Mouse (Mus musculus): ENCODE measurements around the gene Med25. TPM values are rescaled to one million over a fixed set of nuclear protein-coding genes. Genes with fewer than 3 reads are reported as not detected.

Gene Med25
- polyA plus RNA-seq, 1 experiment from 2014 or later = 60.0 TPM

DNA sequence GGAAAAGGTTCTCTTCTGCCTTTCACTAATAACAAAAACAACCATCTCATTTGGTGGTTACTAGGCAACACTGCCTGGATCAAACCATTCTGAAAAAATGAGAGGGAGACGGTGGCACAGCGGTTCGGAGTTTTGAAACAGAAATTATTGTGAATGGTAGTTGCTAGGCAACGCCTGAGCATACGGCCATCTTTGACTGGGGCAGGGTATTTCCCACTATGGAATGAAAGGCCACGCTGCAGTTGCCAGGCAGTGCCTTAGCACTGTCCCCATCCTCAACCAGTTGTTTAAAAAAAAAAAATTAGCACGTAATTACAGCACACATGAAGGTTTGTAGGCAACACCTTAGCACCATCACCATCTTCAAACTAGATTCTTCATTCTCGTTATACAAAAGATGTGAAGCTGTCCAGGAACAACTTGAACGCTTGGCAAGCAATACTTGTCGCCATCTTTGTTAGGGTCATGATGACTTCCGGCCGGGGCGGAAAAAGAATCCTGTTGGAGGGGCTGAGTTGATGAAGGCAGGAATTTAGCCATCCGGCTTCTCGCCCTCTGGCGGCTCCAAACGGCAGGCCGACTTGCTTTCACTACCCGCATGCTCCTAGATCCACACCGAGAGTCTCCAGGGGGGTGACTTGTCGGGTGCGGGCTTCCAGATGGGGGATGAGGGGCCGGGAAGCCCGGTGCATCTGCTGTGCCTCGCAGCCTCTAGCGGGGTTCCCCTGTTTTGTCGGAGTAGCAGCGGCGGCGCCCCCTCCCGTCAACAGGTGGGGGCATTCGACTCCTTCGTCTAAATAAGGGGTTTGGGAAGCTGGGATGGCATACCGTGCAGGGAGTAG lies 3.3 kb upstream of the Med25 start, which contains the start of gene Fuz:
Gene Fuz (plus strand): TSS at position 487 of the 842 bp plus-strand sequence.
- peak within 1 kb of the TSS; percentile 86 for H3K4me2 ChIP-seq (replicated peaks; ENCODE audit: low read depth)
- H3K36me3 ChIP-seq (ENCODE audit: control insufficient read depth, insufficient read depth) = peaks cover 14% of the 10 kb centered on the region
- H3K9me3 ChIP-seq (ENCODE audit: control insufficient read depth) = no peaks in the 10 kb centered on the region
- peak within 1 kb of the TSS; percentile 49 for H3K4me3 ChIP-seq (ENCODE audit: low read depth, low read length)
- WGBS = under 1% methylated on average over 34 of the region's 34 CpGs
- 0 out of 2 replicates have a peak, but pooled peaks cover under 1% of the 10 kb centered on the region for H3K4me1 ChIP-seq (replicated peaks; ENCODE audit: control insufficient read depth, insufficient read depth, low read length)
- peak; percentile 79 for TF ChIP-seq CTCF (IDR thresholded peaks at IDR 0.05; ENCODE audit: low read depth)
- ATAC-seq = peak; percentile 43
- peak within 1 kb of the TSS; percentile 61 for H3K9ac ChIP-seq (ENCODE audit: low read depth, low read length)
- H3K27ac ChIP-seq (ENCODE audit: low read depth, low read length) = peak within 1 kb of the TSS; percentile 16
- H3K27me3 ChIP-seq (replicated peaks; ENCODE audit: control insufficient read depth, insufficient read depth, low read length) = no peaks in the 10 kb centered on the region

DNA sequence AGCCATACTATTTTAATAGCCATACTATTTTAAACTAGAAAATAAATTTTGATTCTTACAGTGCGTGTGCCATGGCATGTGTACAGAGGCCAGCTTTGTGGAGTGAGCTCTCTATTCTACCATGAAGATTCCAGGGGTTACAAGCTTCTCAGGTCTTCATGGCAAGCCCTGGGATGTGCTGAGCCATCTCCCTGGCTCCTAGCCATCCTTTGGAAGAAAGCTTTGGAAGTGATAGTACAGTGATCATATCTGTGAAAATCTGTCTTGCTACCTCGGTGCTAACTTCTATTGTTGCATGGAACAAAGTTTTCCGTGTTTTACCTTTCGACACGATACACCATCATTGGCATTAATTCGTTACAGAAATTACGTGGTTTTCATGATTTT lies 2.7 kb upstream of the Med25 start:
- H3K36me3 ChIP-seq (ENCODE audit: control insufficient read depth, insufficient read depth) = peaks cover 9% of the 10 kb centered on the region
- no peak for ATAC-seq
- peaks cover 6% of the 10 kb centered on the region; the same call in 1 of the 2 replicates for H3K4me1 ChIP-seq (replicated peaks; ENCODE audit: control insufficient read depth, insufficient read depth, low read length)
- H3K4me2 ChIP-seq (replicated peaks; ENCODE audit: low read depth) = peak overlapping the region; percentile 86
- peak overlapping the region; percentile 49 for H3K4me3 ChIP-seq (ENCODE audit: low read depth, low read length)
- H3K9ac ChIP-seq (ENCODE audit: low read depth, low read length) = no peak overlapping the region
- 66% methylated on average over 7 of the region's 7 CpGs for WGBS
- no peaks in the 10 kb centered on the region for H3K9me3 ChIP-seq (ENCODE audit: control insufficient read depth)
- TF ChIP-seq CTCF (IDR thresholded peaks at IDR 0.05; ENCODE audit: low read depth) = no peak
- no peaks in the 10 kb centered on the region for H3K27me3 ChIP-seq (replicated peaks; ENCODE audit: control insufficient read depth, insufficient read depth, low read length)
- H3K27ac ChIP-seq (ENCODE audit: low read depth, low read length) = no peak overlapping the region

DNA sequence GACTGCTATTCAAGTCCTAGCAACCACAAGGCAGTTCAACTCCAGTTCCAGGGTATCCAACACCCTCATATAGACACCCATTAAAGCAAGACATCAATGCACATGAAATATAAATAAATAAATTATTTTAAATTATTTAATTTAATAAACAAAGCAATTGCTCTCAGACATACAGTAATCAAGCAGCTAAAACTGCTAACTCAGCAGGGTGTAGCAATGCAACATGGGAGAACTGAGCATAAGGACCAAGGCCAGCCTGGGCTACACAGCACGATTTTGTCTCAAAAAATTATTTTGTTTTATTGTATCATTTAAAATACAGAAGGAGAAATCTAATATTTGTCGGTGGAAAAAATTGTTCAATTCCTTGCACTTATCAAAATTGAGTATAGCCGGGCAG lies 1.7 kb upstream of the Med25 start:
- Histone ChIP-seq H3K4me2 (replicated peaks; ENCODE audit: low read depth) (no peak overlapping the region), H3K27ac (ENCODE audit: low read depth, low read length) (no peak overlapping the region), H3K9me3 (ENCODE audit: control insufficient read depth) (no peaks in the 10 kb centered on the region), H3K4me1 (replicated peaks; ENCODE audit: control insufficient read depth, insufficient read depth, low read length) (peaks cover 6% of the 10 kb centered on the region; the same call in 1 of the 2 replicates), H3K36me3 (ENCODE audit: control insufficient read depth, insufficient read depth) (no peaks in the 10 kb centered on the region; the same call in 1 of the 2 replicates), H3K4me3 (ENCODE audit: low read depth, low read length) (no peak overlapping the region), H3K27me3 (replicated peaks; ENCODE audit: control insufficient read depth, insufficient read depth, low read length) (no peaks in the 10 kb centered on the region), H3K9ac (ENCODE audit: low read depth, low read length) (no peak overlapping the region)
- no peak for TF ChIP-seq CTCF (IDR thresholded peaks at IDR 0.05; ENCODE audit: low read depth)
- WGBS = 81% methylated on average over 3 of the region's 3 CpGs
- no peak for ATAC-seq

DNA sequence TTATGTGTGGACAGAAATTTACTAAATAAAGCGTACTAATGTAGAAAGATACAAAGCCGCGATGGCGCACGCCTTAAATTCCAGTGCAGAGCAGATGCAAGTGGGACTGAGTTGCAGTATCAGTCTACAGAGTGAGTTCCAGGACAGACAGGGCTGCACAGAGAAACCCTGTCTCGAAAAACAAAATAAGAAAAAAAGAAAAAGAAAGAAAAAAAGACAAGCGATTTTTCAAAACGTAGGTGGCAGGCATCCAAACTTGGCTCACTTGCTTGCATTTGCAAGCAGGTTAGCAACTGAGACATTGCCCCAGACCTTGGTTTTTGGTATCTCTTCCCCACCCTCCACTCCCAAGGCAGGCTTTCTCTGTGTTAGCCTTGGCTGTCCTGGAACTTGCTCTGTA lies 685 bp upstream of the Med25 start:
- TF ChIP-seq CTCF (IDR thresholded peaks at IDR 0.05; ENCODE audit: low read depth) = no peak
- ATAC-seq = no peak
- H3K27ac ChIP-seq (ENCODE audit: low read depth, low read length) = peak overlapping the region; percentile 42; the same call in 1 of the 2 replicates
- H3K9ac ChIP-seq (ENCODE audit: low read depth, low read length) = no peak overlapping the region
- H3K9me3 ChIP-seq (ENCODE audit: control insufficient read depth) = no peaks in the 10 kb centered on the region
- no peak overlapping the region; the same call in 1 of the 2 replicates for H3K4me3 ChIP-seq (ENCODE audit: low read depth, low read length)
- 18% methylated on average over 8 of the region's 8 CpGs for WGBS
- no peak overlapping the region for H3K4me2 ChIP-seq (replicated peaks; ENCODE audit: low read depth)
- H3K27me3 ChIP-seq (replicated peaks; ENCODE audit: control insufficient read depth, insufficient read depth, low read length) = no peaks in the 10 kb centered on the region
- peaks cover 3% of the 10 kb centered on the region; the same call in 1 of the 2 replicates for H3K36me3 ChIP-seq (ENCODE audit: control insufficient read depth, insufficient read depth)
- H3K4me1 ChIP-seq (replicated peaks; ENCODE audit: control insufficient read depth, insufficient read depth, low read length) = peaks cover 6% of the 10 kb centered on the region; the same call in 1 of the 2 replicates

DNA sequence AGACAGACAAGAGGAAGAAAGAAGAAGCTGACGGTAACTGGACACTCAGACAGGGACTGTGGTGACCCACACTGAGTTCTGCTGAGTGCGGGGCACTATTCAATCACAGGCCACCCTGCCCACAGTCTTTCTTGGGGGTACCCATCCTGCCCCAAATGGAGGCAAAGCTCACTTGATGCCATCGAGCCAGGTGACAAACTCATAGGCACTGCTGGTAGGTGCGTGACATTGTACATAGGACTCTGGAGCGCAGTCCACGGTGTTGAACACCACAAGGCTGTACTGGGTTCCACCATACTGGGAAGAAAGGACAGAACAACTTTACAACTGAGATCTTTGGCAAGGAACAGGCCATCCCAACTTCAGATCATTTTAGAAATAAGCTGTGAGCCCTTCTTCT lies 901 bp downstream of the Med25 start:
- H3K4me3 ChIP-seq (ENCODE audit: low read depth, low read length) = peak overlapping the region; percentile 86
- H3K4me2 ChIP-seq (replicated peaks; ENCODE audit: low read depth) = peak overlapping the region; percentile 86
- H3K36me3 ChIP-seq (ENCODE audit: control insufficient read depth, insufficient read depth) = peaks cover 3% of the 10 kb centered on the region; the same call in 1 of the 2 replicates
- peak overlapping the region; percentile 91; the same call in 1 of the 2 replicates for H3K27ac ChIP-seq (ENCODE audit: low read depth, low read length)
- peak; percentile 34 for ATAC-seq
- no peaks in the 10 kb centered on the region for H3K9me3 ChIP-seq (ENCODE audit: control insufficient read depth)
- WGBS = 16% methylated on average over 6 of the region's 6 CpGs
- no peaks in the 10 kb centered on the region for H3K27me3 ChIP-seq (replicated peaks; ENCODE audit: control insufficient read depth, insufficient read depth, low read length)
- peaks cover 6% of the 10 kb centered on the region; the same call in 1 of the 2 replicates for H3K4me1 ChIP-seq (replicated peaks; ENCODE audit: control insufficient read depth, insufficient read depth, low read length)
- no peak for TF ChIP-seq CTCF (IDR thresholded peaks at IDR 0.05; ENCODE audit: low read depth)
- peak overlapping the region; percentile 85 for H3K9ac ChIP-seq (ENCODE audit: low read depth, low read length)

DNA sequence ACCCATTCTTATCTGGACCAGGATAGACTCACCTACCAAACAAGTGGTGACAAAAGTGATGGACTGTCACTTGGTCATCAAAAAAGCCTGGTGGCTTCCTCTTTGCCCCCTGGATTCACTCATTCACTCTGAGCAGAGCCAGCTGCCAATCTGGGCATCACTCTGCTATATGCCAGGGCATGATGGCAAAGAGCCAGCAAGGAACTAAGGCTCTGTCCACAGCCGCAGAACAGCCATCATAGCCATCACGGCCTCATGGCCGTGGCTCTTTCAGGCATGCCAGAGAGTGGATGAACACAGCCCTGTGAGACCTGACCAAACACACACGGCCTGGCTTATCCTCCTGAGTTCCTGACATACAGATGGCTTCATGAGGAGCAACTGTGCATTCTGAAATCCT lies 1.8 kb downstream of the Med25 start:
- WGBS = 73% methylated on average over 4 of the region's 4 CpGs
- Histone ChIP-seq H3K9me3 (ENCODE audit: control insufficient read depth) (no peaks in the 10 kb centered on the region), H3K27me3 (replicated peaks; ENCODE audit: control insufficient read depth, insufficient read depth, low read length) (no peaks in the 10 kb centered on the region), H3K4me1 (replicated peaks; ENCODE audit: control insufficient read depth, insufficient read depth, low read length) (peaks cover 6% of the 10 kb centered on the region; the same call in 1 of the 2 replicates), H3K4me2 (replicated peaks; ENCODE audit: low read depth) (peak overlapping the region; percentile 86), H3K9ac (ENCODE audit: low read depth, low read length) (no peak overlapping the region), H3K36me3 (ENCODE audit: control insufficient read depth, insufficient read depth) (peaks cover 11% of the 10 kb centered on the region), H3K27ac (ENCODE audit: low read depth, low read length) (no peak overlapping the region; the same call in 1 of the 2 replicates), H3K4me3 (ENCODE audit: low read depth, low read length) (no peak overlapping the region)
- TF ChIP-seq CTCF (IDR thresholded peaks at IDR 0.05; ENCODE audit: low read depth) = no peak
- ATAC-seq = no peak
